ENCODE assay signal across 8 mouse cellular contexts in the genomic region with DNA sequence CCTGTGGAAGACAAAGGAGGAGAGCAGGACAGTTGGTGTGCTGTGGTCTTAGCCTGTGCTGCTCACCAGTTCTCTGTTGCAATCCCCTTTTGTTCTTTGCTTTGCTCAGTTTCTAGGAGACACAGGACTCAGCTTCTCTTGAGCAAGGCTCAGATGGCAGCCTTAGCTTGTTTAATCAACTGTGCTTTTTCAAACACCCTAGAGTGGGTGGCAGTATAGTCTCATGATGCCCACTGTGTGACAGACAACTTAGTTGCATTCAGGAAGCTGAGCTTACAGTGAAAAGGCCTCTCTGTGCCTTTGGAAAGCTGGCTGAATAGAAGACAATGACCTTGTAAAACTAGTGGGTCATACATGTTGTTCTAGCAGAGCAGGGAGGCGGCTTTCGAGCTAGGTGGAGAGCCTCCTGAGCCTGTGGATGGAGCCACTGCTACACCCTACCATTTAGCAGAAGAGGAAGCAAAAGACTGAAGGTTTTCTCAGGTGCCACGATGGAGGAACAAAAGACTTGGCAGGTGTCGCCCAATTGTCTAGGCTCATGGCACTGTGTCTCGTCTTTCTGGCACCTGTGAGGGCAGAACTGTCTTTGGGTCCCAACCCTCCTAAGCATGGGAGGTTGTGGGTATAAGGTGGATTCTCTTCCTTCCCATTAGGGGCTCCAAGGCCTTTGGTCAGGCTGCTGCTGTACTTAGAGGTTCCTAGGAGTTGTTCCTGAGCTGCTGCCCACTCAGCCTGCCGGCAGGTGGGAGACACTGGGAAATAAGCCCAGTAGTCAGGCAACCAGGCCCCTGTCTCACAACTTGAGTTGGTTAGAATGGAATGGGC.
DNase-seq lines count a peak whose midpoint lies in the region; ATAC-seq and TF ChIP-seq lines count a peak whose summit lies in the region.
"Not testable (repeated sequence)": the region's sequence is repeated elsewhere in the genome, so short reads cannot be mapped to it uniquely, and the experiment has no call there.

No protein-coding gene starts in this region.

- TF ChIP-seq POLR2A in heart, adult 2 months (IDR thresholded peaks at IDR 0.05; ENCODE audit: insufficient read depth, low read depth, low read length): not testable (repeated sequence)

- not testable (repeated sequence) for H3K79me2 ChIP-seq in heart, adult 2 months (replicated peaks; ENCODE audit: control insufficient read depth, insufficient read depth, low read length)

- ATAC-seq in embryonic facial prominence, embryonic 15.5 days (ENCODE audit: insufficient number of reproducible peaks, low FRiP score, low TSS enrichment, low read depth): peak; percentile 21
- peak; percentile 27 for ATAC-seq in intestine, embryonic 16.5 days
- ATAC-seq in lung, embryonic 15.5 days (ENCODE audit: borderline replicate concordance, extremely low read depth, low FRiP score, low TSS enrichment): peak; percentile 24

- H3K9me3 ChIP-seq in embryonic facial prominence, embryonic 15.5 days (replicated peaks): peaks cover 11% of the 10 kb centered on the region
- H3K9me3 ChIP-seq in intestine, embryonic 16.5 days (ENCODE audit: control insufficient read depth, low read length); lung, embryonic 15.5 days: not testable (repeated sequence)

- not testable (repeated sequence) for H3K27ac ChIP-seq in embryonic facial prominence, embryonic 15.5 days (replicated peaks); heart, adult 2 months; intestine, embryonic 16.5 days (ENCODE audit: low read length); lung, embryonic 15.5 days

- TF ChIP-seq CTCF in heart, adult 2 months (IDR thresholded peaks at IDR 0.05): not testable (repeated sequence)

- not testable (repeated sequence) for TF ChIP-seq EP300 in heart, adult 2 months (IDR thresholded peaks at IDR 0.05; ENCODE audit: insufficient read depth, low read depth, low read length)

- intact Hi-C loops in heart, adult 2 months (cut with DNase I): not testable (repeated sequence)

- not testable (repeated sequence) for H3K9ac ChIP-seq in embryonic facial prominence, embryonic 15.5 days; heart, adult 2 months (ENCODE audit: low read depth, low read length); intestine, embryonic 16.5 days (ENCODE audit: low read depth, low read length); lung, embryonic 15.5 days

- not testable (repeated sequence) for H3K27me3 ChIP-seq in embryonic facial prominence, embryonic 15.5 days; heart, adult 2 months (ENCODE audit: control insufficient read depth, insufficient read depth, low read length); intestine, embryonic 16.5 days (replicated peaks; ENCODE audit: control insufficient read depth, insufficient read depth, low read length); lung, embryonic 15.5 days

- H3K4me3 ChIP-seq in embryonic facial prominence, embryonic 15.5 days (replicated peaks); heart, adult 2 months; intestine, embryonic 16.5 days (ENCODE audit: low read length); lung, embryonic 15.5 days: not testable (repeated sequence)

- not testable (repeated sequence) for H3K36me3 ChIP-seq in embryonic facial prominence, embryonic 15.5 days; heart, adult 2 months (ENCODE audit: control insufficient read depth, insufficient read depth, low read length); intestine, embryonic 16.5 days (ENCODE audit: control insufficient read depth, insufficient read depth, low read length); lung, embryonic 15.5 days

- not testable (repeated sequence) for H3K4me2 ChIP-seq in embryonic facial prominence, embryonic 15.5 days (replicated peaks); intestine, embryonic 16.5 days (ENCODE audit: low read depth, low read length); lung, embryonic 15.5 days

- H3K4me1 ChIP-seq in embryonic facial prominence, embryonic 15.5 days; heart, adult 2 months (ENCODE audit: control insufficient read depth, insufficient read depth, low read length); intestine, embryonic 16.5 days (ENCODE audit: control insufficient read depth, insufficient read depth, low read length); lung, embryonic 15.5 days: not testable (repeated sequence)

- peak; percentile 94 for DNase-seq in adrenal gland, adult 8-10 months
- peak; percentile 90 to 95 for DNase-seq in heart, adult 2 months
- peak; percentile 95 for DNase-seq in left cerebral cortex, adult 11 months (ENCODE audit: low spot score)
- peak; percentile 93 for DNase-seq in ovary, adult 18-20 months (ENCODE audit: low spot score)
- peak; percentile 81 for DNase-seq in thymus, postnatal 14 days

- WGBS in embryonic facial prominence, embryonic 15.5 days: 82% methylated on average over 6 of the region's 6 CpGs
- WGBS in heart, adult 2 months: 67% methylated on average over 6 of the region's 6 CpGs
- WGBS in intestine, embryonic 16.5 days: 81% methylated on average over 6 of the region's 6 CpGs
- WGBS in lung, embryonic 15.5 days: 72% methylated on average over 6 of the region's 6 CpGs
